Mouse (Mus musculus) C2C12 (cell line): ENCODE measurements around the gene Zc3h12a.

Experiments
- CTCF ChIP-seq: IDR thresholded peaks from one replicate; pipeline ENCODE4 v1.5.1; 2011; ENCODE audit not compliant: control insufficient read depth, insufficient read depth, insufficient read length
- MAX ChIP-seq: IDR thresholded peaks from one replicate; pipeline ENCODE4 v1.6.1; 2011; ENCODE audit warnings: mild to moderate bottlenecking, control low read depth
- MYOD1 ChIP-seq: IDR thresholded peaks from one replicate; pipeline ENCODE4 v1.6.1; 2011; ENCODE audit warnings: low read depth; ENCODE audit not compliant: control insufficient read depth, insufficient read length

DNA sequence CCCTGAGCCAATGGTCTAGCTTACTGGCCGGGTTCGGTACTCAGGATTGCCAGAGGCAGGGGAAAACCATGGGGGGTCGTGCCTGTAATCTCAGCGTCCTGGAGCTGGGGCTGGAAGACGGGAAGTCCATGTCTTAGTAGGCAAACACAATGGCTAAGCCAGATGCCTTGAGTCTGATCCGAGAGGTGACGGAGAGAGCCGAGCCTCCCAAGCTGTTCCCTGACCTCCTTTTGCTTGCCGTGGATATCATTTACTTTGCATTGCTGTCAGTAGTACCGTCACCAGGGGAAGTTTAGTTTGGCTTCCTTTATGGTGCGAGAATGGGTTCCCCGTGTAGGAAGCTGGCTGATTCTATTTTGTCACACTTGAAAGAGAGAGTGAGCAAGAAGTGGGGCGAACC lies 26.3 kb downstream of the Zc3h12a start:
- no peak for TF ChIP-seq CTCF
- TF ChIP-seq MAX: no peak
- TF ChIP-seq MYOD1: no peak
